Mouse (Mus musculus) testis, adult 2 months (tissue): Measurements from ENCODE around the gene Glg1.

Experiments
- CTCF ChIP-seq: fragments of 200-500 bp; IDR thresholded peaks from 2 replicates; pipeline ENCODE4 v1.5.1; 2012; ENCODE audit warnings: low read depth, mild to moderate bottlenecking, inconsistent platforms, low read length, moderate library complexity; ENCODE audit not compliant: control insufficient read depth, insufficient read depth, insufficient replicate concordance
- POLR2A ChIP-seq: fragments of 200-500 bp; IDR thresholded peaks from 2 replicates; pipeline ENCODE4 v1.6.1; 2012; ENCODE audit warnings: low read depth, mild to moderate bottlenecking, inconsistent platforms, low read length, moderate library complexity; ENCODE audit not compliant: control insufficient read depth

DNA sequence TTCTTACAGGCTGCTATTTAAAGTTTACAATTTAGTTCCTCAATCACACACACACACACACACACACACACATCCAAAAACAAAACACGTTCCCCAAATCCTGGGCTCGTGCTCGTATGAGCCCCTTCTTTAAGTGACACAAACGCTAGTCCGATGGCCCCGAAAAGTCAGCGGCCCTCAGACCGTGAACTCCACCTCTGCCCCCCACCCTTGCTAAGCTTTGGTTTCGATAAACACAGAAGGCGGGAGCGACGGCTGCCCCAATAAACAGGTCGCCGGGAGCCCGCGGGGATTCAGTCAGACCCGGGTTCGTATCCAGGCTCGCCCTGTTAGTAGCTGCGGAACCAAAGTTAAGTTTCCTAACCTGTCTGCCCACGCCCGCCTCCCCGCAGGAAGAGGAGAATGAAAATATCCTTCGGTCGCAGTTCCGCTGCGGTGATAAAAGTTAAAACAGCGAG lies 40.4 kb upstream of the Glg1 start:
- TF ChIP-seq POLR2A (no peak), CTCF (no peak)
